Mouse (Mus musculus) kidney, adult 18-20 months (tissue): ENCODE results near the gene Med27.

ENCODE experiments used
- DNase-seq: peaks from one replicate; pipeline ENCODE4 v3.0.0; 2021

Med27 gene

DNA sequence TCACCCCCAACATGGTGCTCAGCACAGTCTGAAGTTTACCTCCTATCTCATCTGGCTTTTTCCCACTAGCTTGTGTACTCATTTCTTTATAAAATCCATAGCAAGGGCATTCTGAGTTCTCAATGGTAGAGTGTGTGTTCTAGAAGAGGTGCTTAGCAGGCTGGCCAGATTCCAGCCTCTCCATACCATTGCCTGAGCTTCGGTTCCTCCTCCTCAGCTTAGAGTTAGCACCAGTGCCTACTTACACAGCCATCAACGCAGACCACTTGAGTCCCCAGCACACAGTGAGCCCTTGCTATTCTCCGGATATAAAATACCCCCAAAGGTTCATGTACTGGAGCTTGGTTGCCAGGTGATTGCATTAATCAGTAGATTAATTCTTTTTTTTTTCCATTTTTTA is 54.2 kb downstream of the Med27 start:
- no peak for DNase-seq

DNA sequence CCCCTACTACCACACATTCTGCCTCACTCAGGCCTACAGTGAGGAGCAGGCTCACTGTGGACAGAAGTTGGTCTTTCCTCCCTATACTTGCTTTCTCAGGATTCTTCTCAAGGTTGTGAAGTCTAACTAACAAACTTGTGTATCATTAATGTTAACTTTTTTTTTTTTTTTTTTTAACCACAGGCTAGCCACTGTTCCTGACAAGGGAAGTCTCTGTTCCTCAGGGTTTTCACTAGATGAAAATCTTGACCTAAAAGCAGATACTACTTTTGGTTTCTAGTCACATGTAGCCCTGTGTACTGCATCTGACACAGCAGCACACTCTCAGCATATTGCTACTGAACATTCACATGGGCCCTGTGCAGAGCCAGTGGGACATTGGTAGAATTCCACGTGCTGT is 55.2 kb downstream of the Med27 start:
- DNase-seq: no peak

DNA sequence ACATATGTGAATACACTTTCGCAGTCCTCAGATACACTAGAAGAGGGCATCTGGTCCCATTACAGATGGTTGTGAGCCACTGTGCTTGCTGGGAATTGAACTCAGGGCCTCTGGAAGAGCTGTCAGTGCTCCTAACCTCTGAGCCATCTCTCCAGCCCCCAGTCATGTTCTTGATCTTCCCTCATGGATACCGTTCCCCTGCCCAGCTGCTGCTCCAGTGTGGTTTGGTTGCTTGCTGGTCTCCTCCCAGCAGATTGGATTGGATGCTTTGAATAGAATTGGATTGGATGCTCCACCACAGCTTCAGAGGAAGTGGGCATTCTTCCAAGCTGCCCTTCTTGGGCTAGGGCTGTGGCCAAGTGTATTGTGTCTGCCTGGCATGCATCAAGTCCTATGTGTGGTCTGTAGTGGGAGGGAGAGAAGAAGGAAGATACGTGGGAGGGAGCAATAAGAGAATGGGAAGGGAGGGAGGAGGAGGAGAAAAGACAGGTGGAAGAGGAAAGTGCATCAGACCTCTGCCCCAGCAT is 56.0 kb downstream of the Med27 start:
- DNase-seq: no peak

DNA sequence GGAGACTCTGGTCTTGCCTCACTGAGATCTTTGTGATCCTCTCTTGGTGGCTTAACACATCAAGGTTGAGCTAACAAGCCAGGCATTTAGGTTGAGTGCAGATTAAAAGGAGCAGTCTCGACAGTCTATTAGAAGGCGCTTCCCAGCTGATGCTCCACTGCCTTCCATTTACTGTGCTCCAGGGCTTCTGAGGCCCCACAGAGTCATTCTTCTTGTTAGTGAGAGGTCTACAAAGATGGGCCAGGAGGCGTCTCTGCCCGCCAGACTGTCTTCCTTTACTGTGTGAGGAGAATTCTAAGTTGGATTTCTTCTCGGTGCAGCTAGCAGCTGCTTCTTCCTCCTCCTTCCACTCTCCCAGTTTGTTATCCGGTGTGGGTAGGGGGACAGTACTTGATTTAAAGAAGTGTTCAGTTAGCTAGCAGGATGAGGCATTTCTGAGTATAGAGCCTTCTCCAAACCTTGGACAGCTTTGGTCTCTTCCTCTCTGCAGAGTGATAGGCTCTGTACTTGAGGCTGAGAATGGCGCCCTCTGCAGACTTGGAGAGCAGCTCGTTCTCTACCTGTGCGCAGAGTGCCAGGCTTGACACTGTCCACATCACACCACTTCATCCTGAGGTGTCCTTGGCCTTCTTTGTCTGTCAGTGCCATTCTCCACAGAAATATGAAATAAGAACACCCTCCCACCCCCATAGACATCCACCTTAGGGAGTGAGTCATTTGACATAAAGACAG is 57.3 kb downstream of the Med27 start:
- DNase-seq: no peak

DNA sequence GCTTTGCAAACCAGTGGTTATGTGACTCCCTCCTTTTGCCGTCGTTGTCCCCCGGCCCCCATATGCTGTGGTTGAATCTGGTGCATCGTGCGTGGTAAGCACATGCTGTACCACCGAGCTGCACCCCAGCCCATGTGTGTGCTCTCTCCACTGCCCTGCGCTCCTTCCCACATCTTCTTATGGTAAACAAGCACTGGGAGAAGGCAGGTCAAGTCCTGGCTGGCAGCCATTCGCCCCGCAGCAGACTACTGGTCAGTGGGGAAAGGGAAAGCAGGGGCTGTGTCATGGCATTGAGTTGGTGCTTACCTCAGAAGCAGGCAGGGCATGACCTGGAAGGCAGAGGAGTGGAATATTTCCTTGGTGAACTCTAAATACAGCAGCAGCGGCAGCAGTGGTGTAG is 58.3 kb downstream of the Med27 start:
- peak; percentile 26 for DNase-seq

DNA sequence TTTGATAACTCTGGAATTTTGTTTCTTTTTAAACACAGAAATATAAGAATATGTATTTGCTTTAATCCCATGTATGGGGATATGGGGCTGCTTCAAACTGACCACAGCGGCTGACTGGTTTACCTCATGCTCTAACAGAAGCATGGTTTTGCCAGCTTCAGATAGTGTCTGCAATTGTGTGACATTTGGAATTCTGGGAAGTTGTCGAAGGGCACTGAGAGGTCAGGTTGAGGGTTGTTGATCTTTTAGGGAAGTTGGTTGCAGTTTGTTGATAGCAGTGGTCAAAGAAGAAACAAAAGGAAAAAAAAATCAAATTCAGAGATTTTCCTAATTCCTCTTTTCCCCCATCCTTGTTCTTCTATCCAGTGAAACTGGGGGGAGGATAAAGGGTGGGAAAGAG is 59.2 kb downstream of the Med27 start:
- DNase-seq: no peak

DNA sequence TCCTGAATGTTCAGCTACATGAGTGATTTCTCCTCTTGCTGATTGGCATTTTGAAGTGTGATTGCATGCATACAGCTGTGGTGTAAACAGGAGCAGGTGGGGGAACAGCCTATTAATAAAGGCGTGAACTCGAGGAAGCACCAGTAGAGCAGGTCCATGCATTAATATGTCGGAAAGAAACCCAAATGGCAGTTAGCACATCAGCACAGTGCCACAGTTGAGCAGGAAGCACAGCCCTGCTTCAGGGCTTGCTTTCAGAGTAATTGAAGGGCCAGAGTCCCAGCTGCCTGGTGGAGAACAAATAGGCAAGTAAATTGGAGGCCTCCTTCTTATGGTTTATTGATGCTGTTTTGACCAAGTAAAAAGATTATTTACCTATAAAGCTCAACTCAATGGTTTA is 60.7 kb downstream of the Med27 start:
- no peak for DNase-seq

DNA sequence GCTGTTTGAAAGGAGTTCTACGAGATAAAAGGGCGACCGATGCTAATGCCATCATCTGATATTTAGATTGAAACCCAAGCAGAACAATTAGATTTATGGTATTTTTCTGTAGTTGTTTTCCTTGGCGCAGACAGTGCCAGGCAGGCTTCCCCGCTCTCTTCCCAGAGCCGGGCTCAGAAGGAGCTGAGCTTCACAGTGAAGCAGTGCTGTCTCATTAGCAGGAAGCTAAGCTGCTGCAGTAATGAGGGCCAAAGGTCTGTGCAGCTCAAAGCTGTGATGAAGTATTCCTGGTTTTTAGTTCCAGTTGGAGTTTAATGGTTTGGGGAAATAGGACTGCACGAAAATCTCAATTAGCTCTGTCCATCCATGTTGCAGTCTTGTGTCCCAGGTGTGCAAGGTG is 61.1 kb downstream of the Med27 start:
- DNase-seq: no peak

DNA sequence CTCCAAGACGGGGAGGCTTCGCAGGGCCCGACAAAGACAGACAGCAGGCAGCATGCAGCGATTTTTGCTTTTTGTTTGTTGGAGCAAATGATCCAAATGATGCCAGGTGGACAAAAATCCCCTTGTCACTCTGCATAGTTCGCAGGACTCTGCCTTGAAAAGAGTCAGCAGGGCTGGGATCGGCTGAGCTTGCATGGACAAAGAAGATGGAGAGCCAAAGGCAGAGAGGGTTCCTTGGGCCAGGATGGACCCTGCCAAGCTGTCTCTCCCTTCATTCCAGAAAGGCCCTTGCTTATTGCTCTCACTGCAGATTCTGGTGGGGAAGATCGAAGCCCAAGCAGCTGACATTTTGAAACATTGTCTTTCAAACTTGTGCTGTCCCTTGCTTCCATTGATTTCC is 64.3 kb downstream of the Med27 start:
- no peak for DNase-seq

DNA sequence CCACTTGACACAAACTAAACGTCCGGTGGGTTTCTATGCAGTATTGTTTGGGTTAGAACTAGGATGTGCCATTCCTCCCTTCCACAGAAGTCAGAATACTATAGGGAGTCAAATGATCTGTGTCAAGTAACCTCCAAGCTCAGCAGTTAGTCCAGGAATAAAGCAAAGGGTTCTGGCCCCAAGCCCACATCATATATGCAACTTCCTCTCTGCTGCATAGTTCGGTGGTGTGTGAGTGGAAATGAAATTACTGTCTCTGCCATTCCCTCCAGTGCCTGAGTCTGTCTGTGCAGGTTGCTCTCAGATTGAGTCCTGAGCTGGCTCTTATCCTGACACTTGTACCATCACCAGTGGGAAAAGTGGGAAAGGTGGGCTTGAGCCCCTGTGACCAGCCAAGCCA is 65.8 kb downstream of the Med27 start:
- DNase-seq: no peak

DNA sequence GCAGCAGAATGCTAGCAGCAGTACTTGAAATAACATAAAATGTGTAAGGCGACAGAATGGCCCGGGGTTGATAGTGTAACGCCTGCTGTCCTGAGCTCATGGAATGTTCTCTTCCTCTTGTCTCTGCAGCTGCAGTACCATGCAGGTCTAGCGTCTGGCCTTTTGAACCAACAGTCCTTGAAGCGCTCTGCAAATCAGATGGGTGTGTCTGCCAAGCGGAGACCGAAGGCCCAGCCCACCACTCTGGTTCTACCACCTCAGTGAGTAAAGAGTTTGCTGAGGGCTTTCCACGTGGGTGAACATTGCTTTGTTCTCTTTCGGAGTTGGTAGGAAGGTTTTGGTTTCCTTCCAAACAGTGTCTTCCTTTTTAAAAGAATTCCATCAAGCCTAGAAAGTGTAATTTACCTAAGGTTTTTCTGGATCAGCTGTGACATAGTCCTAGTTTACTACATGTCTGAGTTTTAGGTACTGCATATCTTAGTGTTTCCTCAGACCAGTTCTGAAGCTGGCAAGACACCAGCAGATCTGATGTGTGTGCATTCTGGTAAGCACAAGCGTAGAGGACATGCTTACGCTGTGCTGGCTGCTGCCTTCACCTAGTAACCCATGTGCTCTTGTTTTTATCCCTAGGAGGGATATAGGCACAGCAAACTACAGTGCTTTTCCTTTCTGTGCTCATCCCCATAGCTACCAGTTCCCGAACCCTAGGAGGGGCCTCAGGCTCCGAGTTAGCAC is 66.8 kb downstream of the Med27 start:
- DNase-seq: no peak

DNA sequence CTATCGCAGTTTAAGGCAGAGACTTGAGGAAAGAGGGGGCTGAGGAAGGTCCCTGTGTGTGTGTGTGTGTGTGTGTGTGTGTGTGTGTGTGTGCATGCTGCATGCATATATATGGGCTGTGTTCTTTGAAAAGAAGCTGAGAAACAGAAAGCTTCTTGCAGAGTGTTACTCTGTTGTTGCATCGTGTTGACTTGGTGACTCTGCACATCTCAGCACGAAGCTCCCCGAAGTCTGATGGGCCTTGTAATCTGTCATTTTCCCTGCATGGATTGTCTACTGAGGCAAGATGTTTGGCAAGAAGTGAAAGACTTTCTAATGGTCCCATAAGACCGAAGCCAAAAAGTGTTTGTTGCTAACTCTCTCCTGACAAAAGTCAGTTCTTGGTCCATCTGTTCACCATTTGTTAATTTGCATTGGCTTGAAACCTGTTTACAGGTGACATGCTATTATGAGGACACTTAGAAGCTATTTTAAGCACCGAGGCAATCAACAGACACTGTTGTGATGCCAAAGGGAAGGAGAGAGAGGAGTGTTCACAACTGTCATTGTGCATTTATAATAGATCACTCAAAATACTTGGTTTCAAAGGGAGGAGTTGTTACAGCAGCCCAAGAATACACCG is 68.3 kb downstream of the Med27 start:
- no peak for DNase-seq

DNA sequence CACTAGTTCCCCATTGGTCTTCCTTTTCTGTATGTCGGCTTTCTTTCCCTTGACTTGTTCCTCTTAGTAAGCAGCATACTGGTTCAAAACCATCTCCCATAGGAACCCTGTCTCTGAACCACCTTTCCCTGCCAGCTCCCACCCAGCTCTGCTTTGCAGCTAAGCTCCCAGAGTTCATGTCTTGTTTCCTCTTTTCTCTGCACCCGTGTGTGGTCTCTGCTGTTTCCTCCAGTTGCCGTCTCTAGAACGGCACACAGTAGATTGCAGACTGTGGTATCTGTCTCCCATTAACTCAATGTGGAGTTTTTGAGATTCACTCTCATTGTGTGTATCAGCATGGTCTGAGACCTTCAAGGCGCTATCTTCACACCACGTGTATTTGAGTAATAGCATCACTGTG is 71.9 kb downstream of the Med27 start:
- no peak for DNase-seq

DNA sequence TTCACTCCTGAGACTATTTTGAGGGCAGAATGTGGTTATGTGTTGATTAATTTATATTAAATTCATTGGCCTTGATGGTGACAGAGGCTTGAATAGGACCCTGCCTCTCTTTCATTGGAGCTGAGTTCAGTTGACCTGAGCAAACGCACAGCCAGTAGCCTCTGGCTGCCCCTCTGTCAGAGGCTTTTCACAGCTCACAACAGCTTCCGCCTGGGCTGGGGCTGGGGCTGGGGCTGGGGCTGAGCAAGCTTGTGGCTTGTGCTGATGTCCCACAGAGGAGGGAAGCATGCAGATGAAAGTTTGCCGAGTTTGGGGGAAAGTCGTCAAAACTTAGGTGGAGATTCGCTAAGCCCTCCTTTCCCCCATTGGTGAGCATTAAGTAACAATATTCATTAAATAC is 72.8 kb downstream of the Med27 start:
- no peak for DNase-seq

DNA sequence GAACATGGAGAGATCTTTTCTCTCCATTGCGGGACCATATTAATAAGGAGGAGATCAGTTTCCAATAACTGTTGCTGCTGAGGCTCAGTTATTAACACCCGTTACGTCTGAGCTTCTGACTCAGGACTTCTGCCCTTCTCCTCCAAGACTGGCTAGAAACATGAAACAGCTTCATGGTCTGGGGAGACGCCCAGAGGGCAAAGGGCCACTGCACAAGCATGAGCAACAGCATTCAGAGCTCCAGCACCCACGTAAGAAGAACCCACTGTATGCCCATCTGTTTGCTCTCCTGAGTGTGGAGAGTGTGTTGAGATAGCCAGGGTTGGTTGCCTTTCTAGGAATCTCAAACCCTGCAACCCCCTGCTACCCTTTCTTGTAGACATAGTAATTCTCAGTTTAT is 73.3 kb downstream of the Med27 start:
- peak; percentile 35 for DNase-seq

DNA sequence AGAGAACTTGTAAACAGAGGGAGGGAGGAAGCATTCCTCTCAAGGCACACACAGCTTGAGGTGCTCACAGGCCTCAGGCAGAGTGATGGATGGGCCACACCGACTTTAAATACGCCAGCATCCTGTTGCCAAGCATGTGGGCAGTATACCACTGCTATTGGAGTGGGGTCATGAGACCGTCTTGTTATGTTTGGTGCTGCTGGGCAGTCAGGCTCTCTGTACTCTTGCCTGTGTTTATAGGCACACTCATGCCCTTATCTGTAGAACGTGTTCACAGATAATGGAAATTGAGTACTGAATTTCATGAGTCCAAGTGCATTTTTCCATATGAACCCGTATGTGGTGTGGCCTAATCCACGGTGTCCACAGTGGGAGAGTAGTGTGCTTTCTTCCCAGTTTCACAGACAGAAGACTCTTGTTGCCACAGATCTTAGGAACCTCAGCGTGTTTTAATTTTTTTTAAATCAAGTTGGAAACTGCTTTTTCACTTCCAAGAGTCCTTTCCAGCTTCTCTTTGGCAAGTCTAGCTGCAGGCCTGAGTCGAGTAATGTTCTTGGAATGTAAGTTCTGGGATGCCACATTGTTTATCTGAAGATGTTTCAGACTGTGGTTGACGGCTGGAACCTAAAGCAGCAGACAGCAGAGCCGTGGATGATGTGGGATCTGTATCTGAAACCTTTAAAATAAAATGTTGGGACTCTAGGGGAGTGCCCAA is 75.7 kb downstream of the Med27 start:
- DNase-seq: no peak

DNA sequence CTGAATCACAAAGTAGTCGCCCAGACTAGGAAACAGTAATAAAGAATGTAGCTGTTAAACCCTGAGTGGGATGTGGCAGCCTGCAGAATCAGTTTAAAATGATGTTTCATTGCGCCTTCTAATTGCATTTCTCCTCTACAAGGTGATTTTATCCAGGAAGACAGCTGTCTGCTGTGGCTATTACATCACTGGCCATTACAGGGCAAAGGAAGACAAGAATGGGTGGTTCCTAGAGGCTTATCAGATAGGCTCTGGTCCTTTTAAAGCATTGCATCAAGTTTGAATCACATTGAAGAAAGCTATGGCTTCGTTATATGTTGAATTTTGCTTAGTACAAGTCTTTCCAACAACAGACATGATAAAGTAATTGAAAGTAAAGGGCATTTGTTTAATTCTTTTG is 76.4 kb downstream of the Med27 start:
- no peak for DNase-seq

DNA sequence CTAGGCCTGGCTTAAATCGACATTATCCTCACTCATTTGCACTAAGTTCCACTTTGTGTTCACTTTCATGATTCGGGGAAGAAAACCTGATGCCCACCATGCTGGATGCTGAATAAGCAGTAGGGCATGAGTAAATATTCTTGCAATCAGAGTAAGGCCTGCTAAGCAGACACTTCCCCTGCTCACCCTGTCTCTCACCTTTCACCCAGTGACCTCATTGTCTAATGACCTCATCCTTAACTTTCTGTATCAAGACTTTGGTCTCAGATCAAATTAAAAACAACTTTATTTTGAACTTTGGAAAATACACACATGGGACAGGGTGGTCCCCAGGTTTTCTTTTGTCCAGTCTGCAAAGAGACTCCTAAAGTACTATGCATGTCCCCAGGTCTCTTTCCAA is 78.8 kb downstream of the Med27 start:
- no peak for DNase-seq

DNA sequence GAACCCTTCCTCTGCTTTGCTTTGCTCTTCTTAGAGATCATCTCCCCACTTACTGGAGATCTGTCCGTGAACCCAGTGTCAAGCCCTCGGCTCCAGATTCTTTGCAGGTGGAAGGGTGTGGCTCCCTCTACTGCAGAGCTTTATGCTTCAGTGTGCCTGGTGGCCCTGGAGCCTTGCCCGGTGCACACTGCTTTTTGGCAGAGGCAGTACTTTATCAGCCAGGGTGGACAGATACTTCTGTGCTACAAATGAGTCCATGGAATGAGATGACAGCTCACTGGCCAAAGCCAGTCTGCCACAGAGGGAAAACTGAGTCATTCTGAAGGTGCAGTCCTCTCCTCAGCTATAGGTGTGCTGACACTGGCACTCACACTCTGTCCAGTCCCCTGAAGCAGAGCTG is 80.1 kb downstream of the Med27 start:
- DNase-seq: no peak

DNA sequence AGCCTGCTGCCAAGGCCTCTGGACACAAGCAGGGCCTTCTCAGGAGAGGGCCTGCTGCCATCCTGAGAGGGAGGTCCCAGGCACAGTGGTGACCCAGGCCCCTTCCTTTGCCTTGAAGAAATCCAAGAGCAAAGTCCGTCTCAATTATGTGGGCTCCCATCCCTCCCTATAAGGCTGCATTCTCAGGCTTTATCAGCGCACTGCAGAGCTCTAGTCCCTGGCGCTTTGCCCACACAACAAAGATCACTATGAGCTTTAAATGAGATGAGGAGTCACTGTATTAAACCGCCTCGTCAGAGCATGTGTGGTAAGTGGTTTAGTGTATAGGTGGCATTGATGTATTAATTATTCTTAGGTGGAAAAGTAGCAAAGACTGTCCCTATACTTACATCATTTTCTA is 85.9 kb downstream of the Med27 start:
- no peak for DNase-seq

DNA sequence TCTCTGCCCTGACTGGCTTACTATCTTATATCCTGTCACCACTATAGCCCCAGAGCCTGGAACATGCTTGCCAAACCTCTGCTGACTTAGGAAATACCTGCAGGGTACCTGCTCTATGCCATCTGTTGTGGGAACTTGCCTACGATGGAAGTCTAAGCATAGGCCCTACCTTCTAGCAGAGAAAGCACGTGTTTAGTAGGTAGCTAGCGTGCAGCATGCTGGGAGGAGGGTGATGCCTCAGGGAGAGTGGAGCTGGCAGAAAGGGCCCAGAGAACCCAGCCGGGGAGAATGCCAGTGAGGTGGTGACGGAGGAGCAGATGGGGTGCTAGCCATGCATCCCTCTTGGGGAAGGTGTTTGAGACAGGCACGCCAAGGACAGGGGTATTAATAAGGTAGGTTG is 89.8 kb downstream of the Med27 start:
- no peak for DNase-seq

DNA sequence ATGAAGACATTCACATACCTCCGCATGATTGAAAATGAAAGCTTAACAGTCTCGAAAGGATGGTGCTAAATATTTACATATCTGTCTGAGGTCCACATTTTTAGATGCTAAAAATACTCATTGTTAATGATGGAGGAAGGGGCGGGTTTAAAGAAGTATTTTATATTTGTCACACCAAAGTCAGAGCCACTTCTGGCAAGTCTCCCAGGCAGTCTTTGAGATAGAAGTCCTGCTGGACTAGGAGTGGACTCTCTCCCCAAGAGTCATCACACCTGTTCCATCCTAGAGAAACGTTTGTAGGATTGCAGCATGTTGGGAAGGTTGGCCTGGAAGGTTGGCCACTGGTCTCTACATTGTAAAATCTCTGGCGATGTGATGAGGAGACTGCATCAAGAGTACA is 90.5 kb downstream of the Med27 start:
- no peak for DNase-seq

DNA sequence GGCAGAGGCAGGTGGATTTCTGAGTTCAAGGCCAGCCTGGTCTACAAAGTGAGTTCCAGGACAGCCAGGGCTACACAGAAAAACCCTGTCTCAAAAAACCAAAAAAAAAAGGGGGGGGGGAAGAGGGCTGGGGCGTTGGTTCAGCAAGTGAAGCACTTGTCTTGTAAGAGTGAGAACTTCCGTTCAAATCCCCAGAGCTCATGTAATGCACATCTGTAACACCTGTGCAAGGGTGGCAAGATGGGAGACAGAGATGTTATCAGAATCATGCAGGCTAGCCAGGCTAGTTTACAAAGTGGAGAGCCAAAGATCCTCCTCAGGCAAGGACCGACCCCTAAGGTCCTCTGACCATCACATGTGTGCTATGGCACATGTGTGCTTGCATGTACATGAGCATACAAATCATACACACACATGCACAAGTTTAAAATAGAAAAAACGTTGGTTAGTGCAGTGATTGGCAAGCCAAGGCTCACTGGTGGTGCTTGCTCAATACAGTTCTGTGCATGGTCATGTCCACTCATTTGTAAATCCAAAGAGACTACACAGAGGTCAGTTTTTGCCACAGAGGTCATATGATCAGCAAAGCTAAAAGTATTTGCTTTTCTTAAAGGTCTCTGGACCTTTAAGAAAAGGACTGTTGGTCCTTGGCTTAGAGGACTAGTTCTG is 91.4 kb downstream of the Med27 start:
- DNase-seq: no peak
